Mouse (Mus musculus) left cerebral cortex, adult 8-10 months (tissue): ENCODE results near the gene Nr3c2. TPM values are rescaled to one million over a fixed set of nuclear protein-coding genes. Genes with fewer than 3 reads are reported as not detected.

ENCODE experiments used
- DNase-seq, 2 experiments: peaks; one replicate each; pipeline ENCODE4 v3.0.0; 2022; ENCODE audit warnings: low spot score in 2 of 2
- total RNA-seq, 4 experiments: library from RNA; stranded (reverse); gene quantifications; 2 replicates each; pipeline ENCODE4 v1.2.4; 2022

Nr3c2 gene
- total RNA-seq, 4 experiments from 2014 or later, result 45.4 to 50.5 (median 47.9) TPM

DNA sequence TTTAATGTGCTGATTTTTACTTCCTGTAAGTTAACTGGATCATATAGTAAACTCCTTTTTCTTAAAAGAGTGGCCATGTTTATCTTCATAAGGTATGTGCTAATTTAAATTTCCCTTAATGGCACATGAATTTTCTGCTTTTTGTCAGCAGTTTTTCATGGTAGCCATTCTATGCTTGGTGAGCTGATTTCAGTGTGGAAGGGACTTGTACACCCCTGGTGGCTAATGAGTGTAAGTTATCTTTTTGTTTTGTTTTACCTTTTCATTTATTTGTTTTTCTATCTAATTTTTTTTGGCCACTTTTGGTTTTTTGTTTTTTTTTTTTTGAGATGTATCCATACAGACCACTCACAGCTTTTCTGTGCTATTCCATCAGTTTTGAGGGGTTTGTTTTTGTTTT is 340.2 kb downstream of the Nr3c2 start:
- no peak for DNase-seq

DNA sequence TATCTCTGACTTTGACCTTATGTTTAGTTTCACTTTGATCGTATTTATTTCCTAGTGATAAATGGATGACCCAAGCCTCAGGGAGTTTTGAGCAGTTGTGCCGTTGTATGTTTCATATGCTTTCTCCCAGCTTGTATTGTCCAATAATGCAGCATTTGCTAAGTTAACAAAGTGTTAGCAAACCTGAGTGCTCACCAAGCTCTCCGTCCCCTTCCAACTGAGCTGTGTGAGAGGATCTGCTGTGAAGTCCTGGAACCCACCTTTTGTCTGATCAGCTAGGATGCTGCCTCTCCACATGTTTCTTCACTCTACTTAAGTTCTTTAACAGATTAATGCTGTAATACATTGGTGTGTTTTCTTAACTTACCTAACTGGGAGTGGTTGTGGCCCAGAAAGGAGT is 342.1 kb downstream of the Nr3c2 start:
- no peak for DNase-seq

DNA sequence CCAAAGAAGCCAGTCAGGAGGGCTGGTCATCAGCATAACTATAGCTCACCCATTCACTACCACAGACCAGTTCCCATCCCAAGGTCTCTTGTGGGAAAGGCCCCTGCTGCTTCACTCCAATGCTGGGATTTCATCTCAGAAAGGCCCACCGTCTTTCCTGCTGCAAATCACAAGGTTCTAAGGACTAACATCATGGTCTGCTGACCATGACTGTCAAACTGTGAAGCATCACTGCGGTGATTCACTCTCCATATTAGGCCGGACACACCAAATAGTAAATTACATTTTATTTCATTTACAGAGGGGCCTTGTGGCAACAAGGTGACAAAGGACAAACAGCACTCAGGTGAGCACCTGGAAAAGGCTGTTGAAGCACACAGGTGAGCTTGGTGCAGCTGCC is 350.9 kb downstream of the Nr3c2 start:
- DNase-seq, result no peak

DNA sequence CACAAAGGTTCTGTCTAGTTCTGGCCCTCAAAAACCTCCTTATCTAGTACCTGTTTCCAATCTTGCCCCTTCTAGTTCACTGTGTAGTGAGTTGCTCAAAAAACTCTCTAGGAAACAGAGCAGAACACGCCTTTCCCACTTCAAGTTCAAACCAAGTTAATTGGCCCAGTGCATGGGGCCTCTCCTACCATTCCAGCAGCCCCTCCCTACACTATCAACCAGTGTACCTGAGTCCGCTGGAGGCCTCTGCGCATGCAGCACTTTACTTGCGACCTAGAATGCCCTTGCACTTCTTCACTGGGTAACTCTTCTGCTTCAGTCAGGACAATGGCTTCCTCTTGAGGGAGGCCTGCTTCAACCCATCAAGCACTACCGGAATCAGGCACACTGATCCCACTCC is 351.9 kb downstream of the Nr3c2 start:
- no peak for DNase-seq

DNA sequence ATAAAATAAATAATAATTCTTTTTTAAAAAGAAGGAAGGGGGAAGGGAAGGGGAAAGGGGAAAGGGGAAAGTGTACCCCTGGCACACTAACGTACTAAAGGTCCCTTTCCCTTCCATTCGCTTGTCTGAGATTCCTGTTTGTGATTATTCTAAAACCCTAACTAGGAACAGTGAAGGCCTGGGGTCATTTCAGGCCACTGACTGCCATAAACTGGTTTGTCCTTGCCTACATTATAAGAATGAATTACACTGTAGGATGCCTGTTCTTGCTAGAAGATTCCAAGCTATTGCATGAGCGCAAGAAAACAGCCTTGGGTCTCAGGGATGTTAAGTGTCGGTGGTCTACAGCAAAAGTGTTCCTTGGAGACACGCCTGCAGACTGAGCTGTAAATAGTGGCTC is 355.2 kb downstream of the Nr3c2 start:
- DNase-seq, result no peak

DNA sequence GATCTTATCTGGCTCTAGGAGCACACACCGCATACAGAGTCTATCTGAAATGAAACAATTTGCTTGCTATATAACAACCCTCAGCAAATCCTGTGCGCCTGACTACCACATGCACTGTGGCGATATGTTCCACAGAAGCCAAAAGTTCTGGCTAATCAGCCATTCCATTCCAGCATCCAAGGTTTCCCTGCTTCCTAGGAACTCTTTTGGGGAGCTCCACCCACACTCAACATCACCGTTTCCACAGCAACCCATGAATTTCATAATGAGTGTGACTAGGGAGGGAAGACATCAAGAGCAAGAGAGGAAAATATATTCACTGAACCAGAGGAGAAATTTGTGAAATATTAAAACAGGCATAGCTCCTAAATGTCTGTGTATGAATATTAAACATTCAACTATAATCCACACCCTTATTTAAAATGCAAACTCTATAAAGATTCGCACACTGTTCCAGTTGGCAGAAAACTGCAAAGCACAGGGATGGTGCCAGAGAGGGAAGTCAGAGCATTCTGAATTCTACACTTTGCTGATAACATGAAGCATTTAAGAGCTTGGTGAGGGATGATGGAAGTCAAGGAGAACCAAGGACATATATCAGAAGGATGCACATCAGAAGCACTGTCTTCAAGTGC is 357.3 kb downstream of the Nr3c2 start:
- DNase-seq, result peak in 1 of 2 experiments; percentile 74

DNA sequence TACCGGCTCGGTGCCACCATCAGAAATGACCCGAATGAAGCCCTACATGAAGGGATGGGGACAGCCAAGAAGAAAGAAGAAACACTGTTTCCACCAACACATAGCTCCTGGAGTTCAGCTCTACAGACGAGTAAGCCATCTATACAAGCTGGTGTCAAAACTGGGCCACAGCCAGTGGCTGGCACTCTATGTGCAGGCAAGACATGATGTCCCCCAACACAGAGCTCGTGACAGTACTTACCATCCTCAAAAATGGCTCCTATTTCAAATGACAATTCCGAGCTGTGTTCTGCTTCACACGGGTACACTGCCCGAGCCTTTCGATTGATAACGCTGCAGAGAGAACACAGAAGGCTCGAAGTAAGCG is 357.8 kb downstream of the Nr3c2 start:
- no peak for DNase-seq

DNA sequence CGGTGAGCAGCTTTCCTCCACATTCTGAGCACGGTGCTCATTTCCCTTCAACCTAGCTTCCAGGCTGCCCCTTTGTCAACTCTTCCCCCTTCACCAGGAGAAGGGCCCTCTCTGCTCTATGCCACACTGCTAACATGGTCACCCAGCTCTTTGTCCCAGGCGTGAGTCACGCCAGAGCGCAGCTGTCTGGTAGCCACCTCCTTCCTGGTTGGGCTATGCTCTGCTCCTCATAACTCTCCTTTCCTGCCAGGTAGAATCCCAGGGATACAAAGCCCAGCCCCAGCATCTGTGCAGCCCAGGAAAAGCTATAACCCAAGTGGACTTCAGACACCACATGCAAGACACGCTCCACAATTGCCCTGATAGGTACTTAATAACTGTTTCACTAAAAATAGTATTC is 362.0 kb downstream of the Nr3c2 start:
- DNase-seq, result no peak

DNA sequence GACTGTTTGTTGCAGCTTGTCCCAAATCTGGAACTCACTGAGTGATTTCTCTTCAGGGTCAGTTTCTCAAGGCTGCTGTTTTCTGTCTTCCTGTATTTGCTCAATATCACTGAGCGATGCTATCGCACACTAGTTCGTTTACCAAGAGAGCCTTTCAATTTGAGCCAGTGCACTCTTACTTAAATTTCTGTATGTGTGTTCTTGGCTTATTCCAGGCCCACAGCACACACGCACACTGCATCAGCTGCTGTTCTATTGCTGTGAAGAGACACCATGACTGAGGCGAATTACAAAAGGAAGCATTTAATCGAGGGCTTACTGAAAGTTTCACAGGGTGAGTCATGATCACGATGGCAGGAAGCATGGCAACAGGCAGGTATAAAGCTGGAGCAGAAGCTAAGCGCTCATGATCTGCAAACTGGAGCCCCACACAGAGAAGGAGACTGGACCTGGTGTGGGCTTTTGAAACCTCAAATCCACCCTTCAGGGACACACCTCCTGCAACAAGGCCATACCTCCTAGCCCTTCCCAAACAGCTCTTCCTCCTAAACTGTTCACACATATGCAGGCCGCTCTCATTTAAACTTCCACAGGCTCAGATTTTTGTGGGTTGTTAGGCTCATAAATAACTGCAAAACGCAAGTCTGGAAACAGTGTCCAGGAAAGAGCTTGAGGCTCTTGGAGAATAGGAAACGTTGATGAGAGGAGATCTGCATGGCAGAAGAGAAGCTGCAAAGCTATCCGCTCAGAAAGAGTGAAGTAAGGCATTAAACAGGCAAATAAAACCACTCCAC is 363.2 kb downstream of the Nr3c2 start:
- DNase-seq, result no peak

DNA sequence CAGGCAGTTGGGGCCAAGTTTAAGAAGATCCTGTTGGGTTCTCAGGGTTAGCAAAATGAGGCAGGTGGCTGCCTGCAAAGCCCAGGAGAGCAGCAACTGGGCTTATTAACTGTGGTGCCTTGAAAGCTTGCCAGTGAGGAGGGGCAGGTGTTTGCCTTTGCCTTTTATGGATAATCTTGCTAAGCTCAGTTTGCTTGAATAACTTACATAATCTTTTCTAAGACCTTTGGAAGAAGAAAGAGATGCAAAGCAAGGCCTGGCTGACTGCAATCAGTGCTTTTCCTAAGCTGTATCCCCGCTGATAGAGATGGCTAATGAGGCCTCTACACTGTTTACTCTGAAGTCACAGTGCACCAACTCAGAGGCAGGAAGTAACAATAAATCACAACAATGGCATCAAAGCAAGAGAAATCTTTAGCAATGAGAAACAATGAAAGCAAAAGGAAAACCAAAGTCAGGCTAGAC is 368.7 kb downstream of the Nr3c2 start:
- no peak for DNase-seq

DNA sequence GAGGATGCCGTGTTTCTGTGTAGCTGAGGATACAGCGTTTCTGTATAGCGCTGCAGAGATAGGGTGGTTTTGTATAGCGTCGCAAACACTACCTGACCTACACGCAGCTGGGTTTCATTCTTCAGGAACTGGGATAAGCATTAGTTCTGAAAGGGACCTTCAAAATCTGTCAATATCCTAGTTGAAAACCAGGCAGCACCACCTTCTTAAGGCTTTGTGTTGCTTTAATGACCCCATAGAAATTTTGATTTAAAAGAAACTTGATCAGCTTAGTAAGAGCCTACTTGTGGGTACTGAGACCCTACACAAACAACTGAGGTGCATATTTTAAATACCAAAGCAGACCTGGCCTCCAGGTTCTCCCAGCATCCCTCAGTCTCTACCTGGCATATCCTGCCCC is 372.9 kb downstream of the Nr3c2 start:
- DNase-seq, result no peak

DNA sequence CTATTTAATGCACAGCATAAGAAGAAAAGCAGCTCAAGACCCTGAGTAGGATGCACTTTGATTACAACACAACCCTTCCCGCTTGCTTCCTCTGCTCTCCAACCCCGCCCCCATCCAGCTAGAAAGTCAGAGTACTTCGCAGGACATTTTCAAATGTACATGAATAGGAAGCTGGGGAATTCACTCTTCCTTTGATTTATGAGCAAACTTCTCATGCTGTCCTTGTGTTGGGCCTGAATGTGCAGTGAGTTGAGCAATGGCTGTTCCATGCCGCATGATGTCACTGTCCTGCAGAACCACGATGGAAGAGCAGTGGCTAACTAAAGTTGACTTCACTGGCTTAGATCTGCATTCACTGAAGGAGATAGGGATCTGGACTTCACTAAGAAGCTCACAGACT is 376.3 kb downstream of the Nr3c2 start:
- DNase-seq, result no peak

DNA sequence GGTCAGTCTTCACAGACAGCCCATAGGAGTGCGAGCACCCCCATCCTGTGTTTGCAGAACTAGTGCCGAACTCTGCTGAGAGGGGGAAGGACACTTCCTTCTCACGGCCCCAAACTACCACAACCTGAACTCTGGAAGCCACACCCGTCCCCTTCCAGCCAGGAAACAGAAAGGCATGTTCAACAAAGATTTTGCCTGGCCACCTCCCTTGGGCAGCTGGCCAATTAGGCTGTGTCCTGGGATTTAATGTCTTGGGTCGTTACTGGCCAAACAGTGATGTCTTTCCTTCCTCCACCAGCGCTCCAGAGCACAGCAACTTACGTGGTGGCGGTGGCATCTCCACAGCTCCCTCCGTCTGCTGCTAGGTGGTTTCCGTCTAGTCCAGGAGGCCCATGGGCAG is 377.6 kb downstream of the Nr3c2 start:
- DNase-seq, result no peak

DNA sequence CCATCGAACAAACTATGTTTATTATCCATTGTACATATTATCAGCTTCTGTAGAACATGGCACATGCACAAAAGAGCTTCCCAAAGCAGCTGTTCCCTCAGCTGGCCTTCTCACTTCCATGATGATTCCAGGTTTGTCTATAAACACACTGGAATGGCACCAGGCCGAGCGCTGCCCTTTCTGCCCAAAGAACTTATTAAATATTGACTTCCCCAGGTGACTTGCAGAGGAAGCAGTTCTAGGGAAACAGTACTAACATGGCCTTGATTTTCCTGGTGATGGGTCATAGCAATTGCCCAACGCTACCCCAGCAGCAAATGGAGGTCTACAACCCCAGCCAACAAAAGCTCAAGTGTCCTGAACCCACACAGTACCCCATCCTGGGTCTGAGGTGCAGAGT is 379.0 kb downstream of the Nr3c2 start:
- DNase-seq, result no peak

DNA sequence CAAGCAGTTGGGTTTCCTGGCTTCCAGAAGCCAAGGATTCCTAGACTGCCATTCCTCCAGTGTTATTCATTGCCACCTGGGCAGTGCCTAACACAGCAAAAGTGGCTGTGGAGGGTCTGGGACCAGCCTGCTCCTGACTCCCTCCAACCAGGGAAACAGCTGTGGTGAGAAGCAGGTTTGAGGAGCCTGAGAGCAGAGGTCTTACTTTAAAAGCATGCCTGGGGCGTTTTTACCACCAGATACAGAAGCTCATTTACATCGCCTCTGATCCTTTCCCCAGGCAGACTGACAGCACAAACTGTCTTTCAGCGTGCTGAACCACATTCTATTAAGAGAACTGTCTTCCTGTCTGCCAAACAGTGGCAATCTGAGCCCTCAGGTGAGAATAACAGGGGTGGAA is 380.7 kb downstream of the Nr3c2 start:
- DNase-seq, result no peak

DNA sequence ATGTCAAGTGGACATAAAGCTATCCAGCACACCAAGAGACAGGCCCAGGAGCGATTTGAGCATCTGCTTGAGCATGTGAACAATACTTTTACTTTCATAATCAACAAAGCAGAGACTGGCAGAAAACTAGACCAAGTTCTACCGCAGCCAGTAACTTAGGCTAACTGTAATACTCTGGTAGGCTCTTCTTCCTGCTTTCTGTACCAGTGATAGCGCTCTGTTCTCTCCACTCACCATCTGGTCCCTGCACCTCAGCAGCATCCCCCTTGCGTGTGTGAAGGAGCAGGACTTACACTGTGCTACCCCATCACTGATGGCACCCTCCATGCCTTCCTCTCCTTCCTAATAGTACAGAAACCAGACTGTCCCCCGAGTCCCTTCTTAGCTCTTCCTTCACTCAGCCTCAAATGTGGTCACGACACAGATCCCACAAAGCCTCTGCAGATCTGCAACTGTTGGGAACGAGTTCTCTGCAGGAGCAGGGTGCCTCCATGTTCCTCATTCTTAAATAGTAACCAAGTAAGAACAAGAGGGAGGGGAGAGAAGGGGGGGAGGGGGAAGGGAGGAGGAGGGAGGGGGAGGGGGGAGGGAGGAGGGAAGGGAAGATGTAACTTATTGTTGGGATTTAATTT is 383.5 kb downstream of the Nr3c2 start:
- no peak for DNase-seq

DNA sequence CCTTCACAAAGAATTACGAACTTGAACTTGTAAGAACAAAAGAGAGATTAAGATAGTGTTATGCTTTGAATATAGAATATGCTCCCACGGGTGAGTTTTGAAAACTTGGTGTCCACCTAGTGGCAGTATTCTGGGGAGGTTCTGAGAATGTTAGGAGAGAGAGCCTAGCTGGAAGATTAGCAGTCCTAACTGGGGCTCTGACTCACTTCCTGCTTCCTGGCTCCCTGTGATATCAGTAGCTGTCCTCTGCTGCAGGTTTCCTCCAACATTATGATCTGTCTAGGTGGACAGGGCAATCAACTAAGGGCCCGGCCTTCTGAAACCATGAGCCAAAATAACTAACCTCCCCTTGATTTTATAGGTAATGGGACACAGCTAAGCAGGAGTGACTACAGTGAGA is 385.2 kb downstream of the Nr3c2 start:
- no peak for DNase-seq

DNA sequence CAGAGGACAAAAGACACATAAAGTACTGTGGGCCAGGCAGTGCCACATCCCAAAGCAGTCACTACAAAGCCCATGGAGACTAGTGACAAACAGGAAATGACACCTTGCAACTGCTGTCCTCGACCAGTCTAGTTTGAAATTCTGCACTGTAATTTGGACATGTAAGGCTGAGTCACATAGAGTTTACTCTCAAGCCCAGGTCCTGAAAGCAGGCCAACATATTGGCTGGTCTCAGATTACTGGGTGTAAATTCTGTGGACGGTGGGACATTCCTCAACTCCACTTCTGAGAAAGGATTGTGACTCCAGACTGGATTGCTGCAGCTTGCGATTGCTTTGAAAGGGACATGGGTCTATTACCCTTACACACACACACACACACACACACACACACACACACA is 388.8 kb downstream of the Nr3c2 start:
- no peak for DNase-seq

DNA sequence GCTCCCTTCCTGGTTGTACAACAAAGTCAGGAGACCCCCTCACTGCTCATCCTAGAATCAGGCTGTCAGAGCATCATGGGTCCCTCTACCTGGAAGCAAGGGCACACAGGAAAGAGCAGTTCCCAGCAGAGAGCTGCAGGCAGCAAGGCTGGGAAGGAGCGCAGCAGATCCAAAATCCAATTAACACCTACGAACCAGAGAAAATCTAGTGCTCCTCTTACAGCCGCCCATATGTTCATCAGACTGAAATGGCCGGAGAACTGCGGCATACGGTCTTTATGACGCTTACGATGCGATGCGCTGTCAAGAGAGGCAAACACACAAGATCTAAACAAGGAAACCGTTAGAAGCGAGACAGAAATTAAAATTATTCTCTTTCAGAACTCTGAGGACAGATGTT is 389.2 kb downstream of the Nr3c2 start:
- DNase-seq, result no peak

DNA sequence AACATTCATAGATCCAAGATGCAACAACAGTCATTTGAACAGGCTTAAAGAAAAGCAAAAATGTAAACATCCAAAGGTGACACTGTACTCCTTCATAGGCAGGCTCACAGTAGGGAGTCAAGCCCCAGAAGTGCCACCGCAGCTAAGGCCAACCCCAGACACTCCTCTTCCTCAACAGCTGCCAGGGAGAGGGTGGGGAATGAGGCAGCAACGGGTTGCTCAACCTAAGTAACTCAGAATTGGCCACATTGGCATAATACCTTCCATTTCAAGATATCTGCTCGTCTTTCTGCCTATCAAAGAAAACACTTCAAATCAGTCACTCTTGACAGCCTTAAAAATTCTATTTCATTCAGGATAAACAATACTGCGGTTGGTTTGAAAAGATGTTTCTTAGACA is 392.9 kb downstream of the Nr3c2 start:
- no peak for DNase-seq

DNA sequence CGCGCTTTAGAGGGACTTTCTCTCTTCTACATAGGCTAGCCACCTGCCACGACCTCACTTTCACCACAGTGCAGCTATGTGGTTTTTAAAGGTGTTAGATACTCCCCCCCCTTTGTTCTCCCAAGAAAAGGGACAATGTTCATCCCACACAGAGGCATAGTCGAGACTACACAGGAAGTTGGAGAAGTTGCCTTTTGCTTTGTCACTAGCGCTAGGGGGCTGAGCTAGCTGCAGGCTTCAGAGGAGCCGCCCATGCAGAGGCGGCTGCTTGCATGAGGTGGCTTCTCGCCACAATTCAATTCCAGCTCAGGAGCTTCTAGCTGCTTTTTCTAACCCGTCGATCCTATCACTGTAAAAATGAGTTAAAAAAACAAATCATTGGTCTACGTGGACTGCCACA is 393.4 kb downstream of the Nr3c2 start:
- peak in 1 of 2 experiments; percentile 61 for DNase-seq

DNA sequence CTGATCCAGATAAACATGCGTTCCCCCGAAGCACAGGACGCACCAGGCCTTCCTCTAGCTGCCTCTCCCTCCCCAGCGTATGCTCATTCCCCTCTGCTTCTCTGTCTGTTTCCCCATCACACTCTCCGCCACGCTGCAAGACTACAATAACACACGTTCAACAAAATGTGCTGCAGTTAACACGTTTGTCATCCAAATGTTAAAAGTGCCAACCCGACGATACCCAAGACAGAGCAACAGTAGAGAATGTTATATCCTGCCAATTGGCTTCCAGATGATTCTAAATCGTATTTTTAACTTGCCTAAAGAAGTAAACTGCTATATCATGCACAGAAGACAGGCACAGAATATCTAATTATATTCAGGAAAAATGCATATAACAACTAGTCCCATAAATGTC is 395.4 kb downstream of the Nr3c2 start:
- DNase-seq, result peak in 1 of 2 experiments; percentile 42
